Mouse (Mus musculus) neural tube, embryonic 12.5 days (tissue): ENCODE results near the gene Xpa. TPM values are rescaled to one million over a fixed set of nuclear protein-coding genes. Genes with fewer than 3 reads are reported as not detected.

Source experiments
- ATAC-seq: fragments of 200-750 bp; cut with Nextera tagmentation; 2 replicates; pipeline ENCODE4 v1.8.0; 2017; ENCODE audit warnings: low read depth, mild to moderate bottlenecking, moderate TSS enrichment, moderate library complexity; ENCODE audit not compliant: low FRiP score
- H3K27ac ChIP-seq: fragments of 300-500 bp; sonication (generic); 2 replicates; pipeline ENCODE4 v1.5.1; 2016
- H3K27me3 ChIP-seq: fragments of 300-500 bp; sonication (generic); replicated peaks from 2 replicates; pipeline ENCODE4 v1.6.1; 2016; ENCODE audit warnings: mild to moderate bottlenecking
- H3K36me3 ChIP-seq: fragments of 300-500 bp; sonication (generic); 2 replicates; pipeline ENCODE4 v1.6.1; 2016; ENCODE audit warnings: mild to moderate bottlenecking
- H3K4me1 ChIP-seq: fragments of 300-500 bp; sonication (generic); 2 replicates; pipeline ENCODE4 v1.6.1; 2016
- H3K4me2 ChIP-seq: fragments of 300-500 bp; sonication (generic); replicated peaks from 2 replicates; pipeline ENCODE4 v1.6.1; 2016; ENCODE audit warnings: mild to moderate bottlenecking
- H3K4me3 ChIP-seq: fragments of 300-500 bp; sonication (generic); 2 replicates; pipeline ENCODE4 v1.5.1; 2016
- H3K9ac ChIP-seq: fragments of 300-500 bp; sonication (generic); 2 replicates; pipeline ENCODE4 v1.6.1; 2016; ENCODE audit warnings: mild to moderate bottlenecking
- H3K9me3 ChIP-seq: fragments of 300-500 bp; sonication (generic); 2 replicates; pipeline ENCODE4 v1.6.1; 2016; ENCODE audit warnings: mild to moderate bottlenecking
- WGBS: fragments of 180-500 bp; shearing (Covaris S2); methylation state at CpG from one replicate; pipeline ENCODE4 v1.1.7; 2016; 5-methylcytosine and 5-hydroxymethylcytosine counted together
- polyA plus RNA-seq: library from polyadenylated mRNA; unstranded; fragments of >200 nt; fragmentation: Nextera tagmentation; extraction: Ambion mirVana; gene quantifications from 2 replicates; pipeline ENCODE4 v1.2.1, GENCODE M21; 2016

Gene Xpa
- polyA plus RNA-seq, 1 experiment from 2014 or later = 28.9 TPM

- WGBS = 83% methylated on average over 8 of the region's 8 CpGs
- Histone ChIP-seq H3K9me3 (no peaks in the 10 kb centered on the region), H3K27ac (no peak overlapping the region), H3K4me1 (no peaks in the 10 kb centered on the region), H3K9ac (no peak overlapping the region), H3K4me3 (no peak overlapping the region), H3K4me2 (no peak overlapping the region), H3K27me3 (no peaks in the 10 kb centered on the region), H3K36me3 (peaks cover 63% of the 10 kb centered on the region)
- no peak for ATAC-seq
These were observed 10.7 kb downstream of the Xpa start for GRCm38 (mm10) chr4:46185423-46185822.

GRCm38 (mm10) chr4:46182181-46182580, 13.9 kb downstream of the Xpa start:
- Histone ChIP-seq H3K4me2 (no peak overlapping the region), H3K27ac (no peak overlapping the region), H3K36me3 (peaks cover 64% of the 10 kb centered on the region), H3K4me1 (no peaks in the 10 kb centered on the region), H3K9ac (no peak overlapping the region), H3K27me3 (no peaks in the 10 kb centered on the region), H3K4me3 (no peak overlapping the region), H3K9me3 (no peaks in the 10 kb centered on the region)
- no peak for ATAC-seq
- 87% methylated on average over 7 of the region's 7 CpGs for WGBS

GRCm38 (mm10) chr4:46181168-46181567, 14.9 kb downstream of the Xpa start:
- no peak overlapping the region for H3K27ac ChIP-seq
- no peaks in the 10 kb centered on the region for H3K9me3 ChIP-seq
- H3K4me3 ChIP-seq = no peak overlapping the region
- no peak overlapping the region for H3K4me2 ChIP-seq
- 66% methylated on average over 6 of the region's 6 CpGs for WGBS
- H3K27me3 ChIP-seq = no peaks in the 10 kb centered on the region
- no peaks in the 10 kb centered on the region for H3K4me1 ChIP-seq
- H3K36me3 ChIP-seq = peaks cover 66% of the 10 kb centered on the region
- ATAC-seq = no peak
- no peak overlapping the region for H3K9ac ChIP-seq

- Histone ChIP-seq H3K27ac (no peak overlapping the region), H3K9me3 (no peaks in the 10 kb centered on the region), H3K4me3 (no peak overlapping the region), H3K9ac (no peak overlapping the region), H3K27me3 (no peaks in the 10 kb centered on the region), H3K4me1 (no peaks in the 10 kb centered on the region), H3K4me2 (no peak overlapping the region), H3K36me3 (peaks cover 70% of the 10 kb centered on the region)
- WGBS = 87% methylated on average over 7 of the region's 7 CpGs
- ATAC-seq = no peak
These were observed 18.6 kb downstream of the Xpa start for GRCm38 (mm10) chr4:46177496-46177895.

DNA sequence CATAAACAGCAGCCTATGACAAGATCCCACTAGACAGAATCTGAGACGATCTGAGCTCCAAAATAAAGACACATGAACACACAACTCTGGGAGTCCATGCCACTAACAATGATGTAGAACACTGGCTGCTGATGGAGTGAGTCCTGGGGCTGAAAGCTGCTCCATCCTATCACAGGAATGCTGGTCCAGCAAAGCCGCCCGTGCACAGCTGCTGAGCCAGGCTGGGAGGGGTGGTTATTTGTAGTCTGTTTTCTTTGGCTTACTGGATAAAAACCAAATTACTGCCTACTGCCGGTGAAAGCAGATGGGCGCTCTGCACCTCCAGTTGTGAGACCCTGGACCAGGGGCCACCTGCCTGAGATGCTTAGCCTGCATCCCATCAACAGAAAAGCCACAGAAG, 19.1 kb downstream of the Xpa start:
- Histone ChIP-seq H3K9ac (no peak overlapping the region), H3K4me3 (no peak overlapping the region), H3K27me3 (no peaks in the 10 kb centered on the region), H3K36me3 (peaks cover 69% of the 10 kb centered on the region), H3K9me3 (no peaks in the 10 kb centered on the region), H3K4me2 (no peak overlapping the region), H3K27ac (no peak overlapping the region), H3K4me1 (no peaks in the 10 kb centered on the region)
- 85% methylated on average over 5 of the region's 5 CpGs for WGBS
- ATAC-seq = no peak

DNA sequence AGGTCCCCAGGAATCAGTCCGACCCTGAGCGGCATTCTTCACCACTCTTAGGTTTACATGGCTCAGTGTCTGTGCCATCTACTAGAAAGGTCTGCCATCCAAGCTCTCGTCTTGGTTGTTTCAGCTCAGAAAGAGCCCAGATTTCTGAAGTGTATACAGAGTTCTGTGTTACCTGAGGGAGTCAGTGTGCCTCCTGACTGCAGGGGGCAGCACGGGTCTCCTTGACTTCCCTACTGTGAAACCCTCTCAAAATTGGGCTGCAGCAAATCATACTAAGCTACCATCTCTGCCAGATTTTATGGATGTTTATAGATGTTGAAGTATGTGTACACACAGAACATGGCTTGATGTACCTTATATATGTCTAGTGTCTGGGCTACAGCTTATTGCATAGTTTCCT, 19.8 kb downstream of the Xpa start:
- WGBS = 80% methylated on average over 4 of the region's 4 CpGs
- Histone ChIP-seq H3K4me1 (no peaks in the 10 kb centered on the region), H3K9me3 (no peaks in the 10 kb centered on the region), H3K27me3 (no peaks in the 10 kb centered on the region), H3K36me3 (peaks cover 70% of the 10 kb centered on the region), H3K9ac (no peak overlapping the region), H3K27ac (no peak overlapping the region), H3K4me2 (no peak overlapping the region), H3K4me3 (no peak overlapping the region)
- ATAC-seq = no peak

DNA sequence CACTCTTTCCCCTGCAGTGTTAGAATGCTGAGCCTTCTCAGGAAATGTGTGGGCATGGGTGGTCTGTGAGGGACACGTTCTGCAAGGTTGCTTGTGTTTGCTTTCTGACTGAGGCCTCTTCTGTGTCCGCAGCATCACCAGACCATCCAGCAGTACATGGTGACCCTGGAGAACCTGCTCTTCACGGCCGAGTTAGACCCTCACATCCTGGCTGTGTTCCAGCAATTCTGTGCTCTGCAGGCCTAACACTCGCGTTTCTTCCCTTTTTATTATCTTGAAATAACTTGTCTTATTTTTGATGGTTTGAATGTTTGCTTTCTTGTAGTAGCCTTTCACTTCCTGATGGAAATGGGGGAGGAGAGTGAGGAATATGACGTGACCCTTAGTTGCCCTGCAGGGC, 24.4 kb downstream of the Xpa start:
- Histone ChIP-seq H3K36me3 (peaks cover 91% of the 10 kb centered on the region), H3K27me3 (no peaks in the 10 kb centered on the region), H3K4me3 (no peak overlapping the region), H3K9ac (no peak overlapping the region), H3K4me1 (no peaks in the 10 kb centered on the region), H3K9me3 (no peaks in the 10 kb centered on the region), H3K4me2 (no peak overlapping the region), H3K27ac (no peak overlapping the region)
- 90% methylated on average over 7 of the region's 7 CpGs for WGBS
- ATAC-seq = no peak

DNA sequence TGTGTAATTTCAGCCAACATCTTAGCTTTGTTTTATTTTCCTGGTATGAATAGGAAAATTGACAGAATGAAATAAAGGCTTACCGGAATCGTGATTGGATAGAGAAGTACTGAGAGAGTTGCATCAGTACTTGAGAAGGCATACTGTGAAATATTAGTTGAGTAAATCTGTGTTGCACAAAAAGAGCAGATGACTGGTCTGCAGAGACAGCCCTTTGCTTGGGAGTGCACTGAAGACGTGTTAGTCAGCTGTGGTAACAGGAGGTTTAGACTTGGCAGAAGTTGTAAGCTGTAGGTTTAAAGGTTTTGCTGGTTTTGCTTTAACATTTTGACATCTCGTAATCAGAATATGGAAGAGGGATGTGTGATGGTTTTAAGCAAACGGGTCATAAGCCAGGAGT, 30.3 kb downstream of the Xpa start:
- peaks cover 87% of the 10 kb centered on the region for H3K36me3 ChIP-seq
- H3K27me3 ChIP-seq = no peaks in the 10 kb centered on the region
- no peaks in the 10 kb centered on the region for H3K9me3 ChIP-seq
- H3K27ac ChIP-seq = no peak overlapping the region
- H3K4me2 ChIP-seq = no peak overlapping the region
- H3K9ac ChIP-seq = no peak overlapping the region
- 95% methylated on average over 5 of the region's 5 CpGs for WGBS
- no peak overlapping the region for H3K4me3 ChIP-seq
- ATAC-seq = no peak
- H3K4me1 ChIP-seq = no peaks in the 10 kb centered on the region

DNA sequence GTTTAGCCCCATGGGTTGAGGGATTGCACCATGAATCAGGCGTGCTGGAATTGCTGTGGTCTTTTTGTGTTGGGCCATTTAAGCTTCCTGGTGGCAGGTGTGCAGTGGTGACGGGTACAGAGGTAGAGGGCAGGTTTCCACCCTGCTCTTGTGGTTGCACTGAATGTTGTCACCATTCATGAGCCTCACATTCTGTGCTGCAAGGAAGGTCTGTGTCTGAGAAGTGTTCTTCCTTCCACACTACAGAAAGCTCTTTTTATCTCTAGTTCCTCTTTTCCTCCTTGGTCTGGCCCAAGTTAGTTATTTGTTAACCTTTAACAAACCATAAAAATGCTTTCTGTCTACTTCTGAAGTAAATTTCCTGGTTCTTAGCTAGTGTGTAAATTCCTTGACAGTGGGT, 32.1 kb downstream of the Xpa start:
- peaks cover 81% of the 10 kb centered on the region for H3K36me3 ChIP-seq
- no peaks in the 10 kb centered on the region for H3K9me3 ChIP-seq
- H3K27ac ChIP-seq = no peak overlapping the region
- H3K4me3 ChIP-seq = no peak overlapping the region
- ATAC-seq = no peak
- H3K27me3 ChIP-seq = no peaks in the 10 kb centered on the region
- 84% methylated on average over 2 of the region's 2 CpGs for WGBS
- H3K4me1 ChIP-seq = no peaks in the 10 kb centered on the region
- H3K4me2 ChIP-seq = no peak overlapping the region
- no peak overlapping the region for H3K9ac ChIP-seq

DNA sequence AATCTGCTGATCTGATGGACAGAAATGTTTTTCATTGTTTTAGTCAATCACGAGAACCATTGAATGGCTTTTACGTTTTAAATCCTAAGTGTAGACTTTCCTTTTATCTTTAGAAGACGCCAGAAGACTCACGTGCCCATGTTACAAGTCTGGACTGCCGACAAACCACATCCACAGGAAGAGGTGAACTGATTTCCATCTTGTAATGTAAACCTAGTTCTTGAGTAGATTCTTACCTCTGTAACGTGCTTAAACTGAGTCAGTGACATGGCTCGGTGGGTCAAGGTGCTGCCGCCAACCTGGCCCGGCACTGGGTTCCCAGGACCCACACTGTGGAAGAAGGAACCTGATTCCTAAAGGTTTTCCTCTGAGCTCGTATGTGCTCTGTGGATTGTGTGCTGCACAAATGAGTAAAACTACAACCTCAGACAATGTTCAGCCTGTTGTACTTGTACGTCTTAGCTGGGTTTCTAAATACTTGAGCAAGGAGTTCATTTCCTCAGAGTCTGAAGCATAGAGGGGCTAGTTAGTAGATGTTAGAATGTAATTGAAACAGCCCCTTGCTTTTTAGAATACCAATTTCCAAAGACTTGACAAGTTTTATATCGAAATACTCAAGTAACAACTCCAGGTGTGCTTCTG, 44.1 kb downstream of the Xpa start:
- WGBS = 94% methylated on average over 12 of the region's 12 CpGs
- Histone ChIP-seq H3K4me3 (no peak overlapping the region), H3K9ac (no peak overlapping the region), H3K36me3 (peaks cover 73% of the 10 kb centered on the region), H3K27ac (no peak overlapping the region), H3K4me2 (no peak overlapping the region), H3K9me3 (no peaks in the 10 kb centered on the region), H3K4me1 (no peaks in the 10 kb centered on the region), H3K27me3 (no peaks in the 10 kb centered on the region)
- no peak for ATAC-seq

DNA sequence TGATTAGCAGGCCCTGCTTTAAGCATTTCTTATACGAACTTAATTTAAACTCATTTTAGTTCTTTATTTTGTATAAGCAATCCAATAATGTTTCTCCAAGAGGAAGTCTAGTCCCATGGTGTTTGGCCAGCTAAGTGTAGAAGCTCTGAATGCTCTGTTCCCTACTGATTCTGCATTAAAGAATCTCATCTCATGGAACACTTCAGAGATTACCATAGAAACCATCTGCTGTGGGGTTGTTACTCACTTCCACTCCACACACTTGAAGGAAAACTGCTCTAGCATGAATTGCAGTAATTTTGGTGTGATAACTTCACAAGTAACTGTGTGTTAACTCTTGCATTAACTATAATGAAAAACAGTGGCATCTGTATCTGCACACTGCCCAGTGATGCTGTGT, 49.2 kb downstream of the Xpa start:
- H3K9me3 ChIP-seq = no peaks in the 10 kb centered on the region
- H3K4me1 ChIP-seq = no peaks in the 10 kb centered on the region
- H3K4me3 ChIP-seq = no peak overlapping the region
- no peak overlapping the region for H3K27ac ChIP-seq
- ATAC-seq = no peak
- H3K9ac ChIP-seq = no peak overlapping the region
- H3K36me3 ChIP-seq = peaks cover 40% of the 10 kb centered on the region
- 93% methylated on average over 1 of the region's 1 CpGs for WGBS
- H3K27me3 ChIP-seq = no peaks in the 10 kb centered on the region
- H3K4me2 ChIP-seq = no peak overlapping the region

DNA sequence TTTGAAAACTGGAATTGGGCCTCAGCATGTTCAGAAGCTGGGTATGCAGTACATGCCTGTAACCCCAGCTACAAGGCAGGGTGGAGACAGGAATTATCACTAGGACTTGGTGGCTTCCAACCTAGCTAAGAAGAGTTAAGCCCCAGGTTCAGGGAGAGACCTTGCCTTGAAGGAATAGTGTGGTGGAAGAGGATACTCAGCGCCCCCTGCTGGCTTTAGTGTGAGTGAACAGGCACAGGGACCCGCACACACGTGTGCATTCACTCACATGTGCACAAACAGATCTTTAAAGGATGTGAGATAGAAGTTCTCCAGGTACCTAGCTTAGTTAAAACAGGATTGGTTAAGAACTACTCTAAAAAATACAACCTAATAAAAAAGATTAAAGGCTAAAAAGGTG, 51.8 kb downstream of the Xpa start:
- H3K4me1 ChIP-seq = peaks cover 10% of the 10 kb centered on the region
- 78% methylated on average over 3 of the region's 3 CpGs for WGBS

More for the DNA sequence above, 51.8 kb downstream of the Xpa start:
- Histone ChIP-seq H3K27me3 (no peaks in the 10 kb centered on the region), H3K4me2 (no peak overlapping the region), H3K27ac (no peak overlapping the region), H3K9ac (no peak overlapping the region), H3K36me3 (peaks cover 27% of the 10 kb centered on the region), H3K9me3 (no peaks in the 10 kb centered on the region), H3K4me3 (no peak overlapping the region)
- ATAC-seq = no peak
